8 mouse cellular contexts compared by ENCODE assay signal in the genomic region with DNA sequence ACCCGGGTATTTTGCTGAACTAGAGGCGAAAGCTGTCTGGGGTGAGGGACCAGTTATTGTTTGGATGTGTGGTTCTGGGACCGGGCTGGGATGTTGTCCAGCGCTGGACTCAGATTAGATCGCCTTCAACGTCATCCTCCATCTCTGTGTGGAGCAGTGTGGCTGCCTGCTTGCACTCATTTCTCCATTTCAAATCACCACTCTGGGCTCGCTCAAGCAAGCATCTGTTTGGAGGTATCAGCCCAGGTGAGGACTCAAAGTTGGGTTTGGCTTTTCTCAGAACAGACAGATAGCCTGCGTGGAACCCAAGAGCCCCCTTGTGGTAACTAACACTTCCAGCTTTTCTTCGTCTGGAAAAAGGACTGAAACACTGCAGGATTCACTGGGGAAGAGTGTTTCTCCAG. TPM values are rescaled to one million over a fixed set of nuclear protein-coding genes. Genes with fewer than 3 reads are reported as not detected.
DNase-seq lines count a peak whose midpoint lies in the region; ATAC-seq lines count a peak whose summit lies in the region.

No protein-coding gene starts in this region.

- H3K36me3 ChIP-seq in heart, embryonic 10.5 days: no peaks in the 10 kb centered on the region

- H3K9me3 ChIP-seq in heart, embryonic 10.5 days: no peaks in the 10 kb centered on the region

- no peak overlapping the region for H3K4me3 ChIP-seq in heart, embryonic 10.5 days

- H3K27ac ChIP-seq in heart, embryonic 10.5 days: no peak overlapping the region

- no peak for DNase-seq in cerebellum, adult 11-12 months
- DNase-seq in Muller cell, postnatal 12 days (ENCODE audit: inconsistent ontology term): peak; percentile 53
- peak; percentile 66 for DNase-seq in embryo, embryonic 10 days (ENCODE audit: low spot score)
- DNase-seq in heart, embryonic 10.5 days (ENCODE audit: low spot score): peak; percentile 73
- peak; percentile 63 to 76 for DNase-seq in layer of hippocampus, adult 8-10 months (ENCODE audit: low spot score in 2 of 2)
- peak; percentile 59 for DNase-seq in lung, postnatal 36 days
- DNase-seq in right cerebral cortex, postnatal 4 days: peak; percentile 50

- WGBS in heart, embryonic 10.5 days: 46% methylated on average over 9 of the region's 9 CpGs

- no peaks in the 10 kb centered on the region for H3K27me3 ChIP-seq in heart, embryonic 10.5 days (ENCODE audit: insufficient read depth, poor library complexity, severe bottlenecking)

- H3K4me1 ChIP-seq in heart, embryonic 10.5 days: no peaks in the 10 kb centered on the region

- peak; percentile 43; the same call in 1 of the 2 replicates for ATAC-seq in cerebellum, adult (ENCODE audit: insufficient number of reproducible peaks, low FRiP score, low TSS enrichment)

RNA-seq across cellular contexts. Expression of a gene that starts 33.5 kb away (rescaled TPM):
- polyA plus RNA-seq in heart, embryonic 10.5 days (2016; fragmentation: Nextera tagmentation; extraction: Ambion mirVana): 13.1 and 13.3 TPM in 2 replicates
- 10 to 100 TPM; 23.9 to 26.0 (median 24.8) TPM for total RNA-seq in layer of hippocampus, adult 8-10 months (2022)

RNA-seq across cellular contexts. Expression of a gene that starts 33.6 kb away (rescaled TPM):
- polyA plus RNA-seq in heart, embryonic 10.5 days (2016; fragmentation: Nextera tagmentation; extraction: Ambion mirVana): 13.5 and 16.6 TPM in 2 replicates
- 1 to 10 TPM; 8.3 to 9.4 (median 8.8) TPM for total RNA-seq in layer of hippocampus, adult 8-10 months (2022)
